23 mouse cellular contexts compared by ENCODE assay signal in genomic region chr2:165105513-165106079, GRCm38 (mm10). TPM values are rescaled to one million over a fixed set of nuclear protein-coding genes. Genes with fewer than 3 reads are reported as not detected.
DNase-seq lines count a peak whose midpoint lies in the region; ATAC-seq lines count a peak whose summit lies in the region.
"Had no signal": no experiment of that assay in that cellular context is flagged by ENCODE, and none has a peak within 500 bp of the region (broad histone marks: within the 10 kb centered on the region; RNA-seq: fewer than 3 reads in every experiment).

No protein-coding gene starts in this region.

- H3K9ac ChIP-seq in forebrain, embryonic 15.5 days (replicated peaks): no peak overlapping the region
- H3K9ac ChIP-seq: heart, embryonic 13.5 days; liver, embryonic 15.5 days had no signal

- peaks cover 5% of the 10 kb centered on the region; the same call in 1 of the 2 replicates for H3K27me3 ChIP-seq in forebrain, embryonic 15.5 days

- H3K4me3 ChIP-seq in forebrain, embryonic 15.5 days: no peak overlapping the region
- H3K4me3 ChIP-seq: heart, embryonic 13.5 days; liver, embryonic 15.5 days had no signal

- H3K4me2 ChIP-seq in forebrain, embryonic 15.5 days (replicated peaks): no peak overlapping the region
- H3K4me2 ChIP-seq: heart, embryonic 13.5 days; liver, embryonic 15.5 days had no signal

- peak; percentile 13 for DNase-seq in layer of hippocampus, adult 9-11 months
- DNase-seq in layer of hippocampus, adult 9-10 months (ENCODE audit: low spot score): no peak
- DNase-seq in right cerebral cortex, adult 2 months (ENCODE audit: low spot score in 2 of 2): peak; percentile 54 to 63
- DNase-seq in right cerebral cortex, postnatal 14 days: no peak
- peak; percentile 32 for DNase-seq in right cerebral cortex, postnatal 25 days
- no peak for DNase-seq in spleen, postnatal 4 days (ENCODE audit: low spot score in 2 of 2)
- DNase-seq in urinary bladder, adult 2 months (ENCODE audit: low spot score): no peak
- DNase-seq: cerebellum, adult 8-10 months; heart, adult 11 months; kidney, adult 9 months; kidney, postnatal 25 days; layer of hippocampus, postnatal 36 days; thymus, postnatal 36 days had no signal

- WGBS in forebrain, embryonic 15.5 days: 43% methylated on average over 16 of the region's 16 CpGs

- no peaks in the 10 kb centered on the region for H3K36me3 ChIP-seq in forebrain, embryonic 15.5 days
- H3K36me3 ChIP-seq: heart, embryonic 13.5 days; liver, embryonic 15.5 days had no signal

- H3K9me3 ChIP-seq in forebrain, embryonic 15.5 days: no peaks in the 10 kb centered on the region
- H3K9me3 ChIP-seq: heart, embryonic 13.5 days; liver, embryonic 15.5 days had no signal

- H3K4me1 ChIP-seq in forebrain, embryonic 15.5 days: peaks cover 12% of the 10 kb centered on the region
- H3K4me1 ChIP-seq: liver, embryonic 15.5 days had no signal

- peak; percentile 17; the same call in 1 of the 2 replicates for ATAC-seq in forebrain, embryonic 15.5 days (replicated peaks)
- ATAC-seq: lung, postnatal 0 days had no signal

- H3K27ac ChIP-seq in forebrain, embryonic 15.5 days (replicated peaks): peak overlapping the region; percentile 40; the same call in 1 of the 2 replicates
- H3K27ac ChIP-seq: heart, embryonic 13.5 days; liver, embryonic 15.5 days had no signal

RNA-seq across cellular contexts. Expression of gene 1700025C18Rik, which starts 15.0 kb away (rescaled TPM):
- not detected in 2 replicates for polyA plus RNA-seq in forebrain, embryonic 15.5 days (2015; fragmentation: Nextera tagmentation; extraction: Ambion mirVana)
- polyA plus RNA-seq in urinary bladder, adult 2 months (2012; rRNA removed): not detected in 2 replicates
- polyA plus RNA-seq: C2C12; embryonic facial prominence, embryonic 11.5 days; frontal cortex, adult 2 months; heart, embryonic 13.5 days; intestine, embryonic 14.5 days; limb, embryonic 14.5 days; liver, embryonic 15.5 days; lung, postnatal 0 days; neural tube, embryonic 11.5 days had no signal

RNA-seq across cellular contexts. Expression of gene Cd40, which starts 50.2 kb away (rescaled TPM):
- 4.8 and 5.8 TPM in 2 replicates for polyA plus RNA-seq in forebrain, embryonic 15.5 days (2015; fragmentation: Nextera tagmentation; extraction: Ambion mirVana)
- 8.6 and 9.5 TPM in 2 replicates for polyA plus RNA-seq in urinary bladder, adult 2 months (2012; rRNA removed)

Comparison
In these comparisons a context has a peak if more than half of its experiments do, and no peak if none do; other contexts are left out.
1. DNase-seq: peak in layer of hippocampus, adult 9-11 months (single experiment), right cerebral cortex, adult 2 months (2 of 2) and right cerebral cortex, postnatal 25 days (single experiment); none in layer of hippocampus, adult 9-10 months (single experiment), right cerebral cortex, postnatal 14 days (single experiment), spleen, postnatal 4 days (0 of 2) and urinary bladder, adult 2 months (single experiment).